ENCODE assay signal across 8 mouse cellular contexts in genomic region chr4:132563965-132564364, GRCm38 (mm10). TPM values are rescaled to one million over a fixed set of nuclear protein-coding genes. Genes with fewer than 3 reads are reported as not detected.
DNase-seq lines count a peak whose midpoint lies in the region; ATAC-seq lines count a peak whose summit lies in the region.

TSS of gene Ptafr (plus strand) at chr4:132564067.

- H3K9ac ChIP-seq in midbrain, embryonic 11.5 days (ENCODE audit: low read length), result no peak within 1 kb of the TSS

- 34% methylated on average over 4 of the region's 4 CpGs for WGBS in embryonic facial prominence, embryonic 10.5 days
- WGBS in macrophage (ENCODE audit: missing documents), result 2% methylated on average over 4 of the region's 4 CpGs
- 46% methylated on average over 4 of the region's 4 CpGs for WGBS in midbrain, embryonic 11.5 days

- H3K4me3 ChIP-seq in embryonic facial prominence, embryonic 10.5 days, result no peak within 1 kb of the TSS
- peak within 1 kb of the TSS; percentile 87 for H3K4me3 ChIP-seq in macrophage (ENCODE audit: inconsistent target)
- H3K4me3 ChIP-seq in midbrain, embryonic 11.5 days (ENCODE audit: low read depth, low read length), result no peak within 1 kb of the TSS

- peaks cover 11% of the 10 kb centered on the region for H3K4me1 ChIP-seq in embryonic facial prominence, embryonic 10.5 days
- H3K4me1 ChIP-seq in midbrain, embryonic 11.5 days (ENCODE audit: control insufficient read depth, insufficient read depth, low read length), result no peaks in the 10 kb centered on the region

- intact Hi-C loops in left cerebral cortex, postnatal 14 days (cut with DNase I), result no loop called here

- DNase-seq in left cerebral cortex, postnatal 14 days (ENCODE audit: low spot score in 2 of 2), result peak; percentile 35 to 37
- DNase-seq in left cerebral cortex, adult 11 months (ENCODE audit: low spot score), result no peak
- DNase-seq in embryonic facial prominence, embryonic 10.5 days (ENCODE audit: low spot score), result no peak
- no peak for DNase-seq in frontal cortex, postnatal 36 days (ENCODE audit: low spot score in 2 of 2)
- no peak for DNase-seq in midbrain, embryonic 11.5 days (ENCODE audit: low spot score, missing footprints)
- no peak for DNase-seq in ovary, adult 18-20 months (ENCODE audit: low spot score)

- peaks cover 77% of the 10 kb centered on the region for H3K79me2 ChIP-seq in macrophage (ENCODE audit: inconsistent target)

- H3K27ac ChIP-seq in embryonic facial prominence, embryonic 10.5 days (replicated peaks), result peak within 1 kb of the TSS; percentile 46; the same call in 1 of the 2 replicates
- peak within 1 kb of the TSS; percentile 97 for H3K27ac ChIP-seq in macrophage
- H3K27ac ChIP-seq in midbrain, embryonic 11.5 days (ENCODE audit: low read depth, low read length), result no peak within 1 kb of the TSS

- no peak within 1 kb of the TSS for H3K4me2 ChIP-seq in midbrain, embryonic 11.5 days

- no peaks in the 10 kb centered on the region for H3K9me3 ChIP-seq in embryonic facial prominence, embryonic 10.5 days
- no peaks in the 10 kb centered on the region for H3K9me3 ChIP-seq in midbrain, embryonic 11.5 days (ENCODE audit: control insufficient read depth, low read length)

- peak; percentile 97 to 99 for ATAC-seq in hematopoietic stem cell, adult 5-6 weeks (replicated peaks in 1 of 2; ENCODE audit: insufficient read depth in 1 of 2, low FRiP score in 2 of 2, low TSS enrichment in 1 of 2, low read depth in 1 of 2, poor library complexity in 2 of 2, severe bottlenecking in 2 of 2)
- ATAC-seq in midbrain, embryonic 11.5 days (ENCODE audit: low FRiP score), result no peak

- no peaks in the 10 kb centered on the region for H3K36me3 ChIP-seq in embryonic facial prominence, embryonic 10.5 days (replicated peaks)
- H3K36me3 ChIP-seq in macrophage (ENCODE audit: inconsistent target), result peaks cover 17% of the 10 kb centered on the region
- H3K36me3 ChIP-seq in midbrain, embryonic 11.5 days (ENCODE audit: control insufficient read depth, insufficient read depth, low read length), result no peaks in the 10 kb centered on the region

- H3K27me3 ChIP-seq in embryonic facial prominence, embryonic 10.5 days (replicated peaks; ENCODE audit: low read depth, poor library complexity, severe bottlenecking), result no peaks in the 10 kb centered on the region
- H3K27me3 ChIP-seq in midbrain, embryonic 11.5 days (ENCODE audit: control insufficient read depth, insufficient read depth, low read length), result no peaks in the 10 kb centered on the region

RNA-seq across cellular contexts. Expression of gene Ptafr, which starts in this region (rescaled TPM):
- 1 to 10 TPM; 1.4 to 1.6 TPM for total RNA-seq in left cerebral cortex, postnatal 14 days (2021)
- 0.28 and 0.44 TPM in 2 replicates for polyA plus RNA-seq in embryonic facial prominence, embryonic 10.5 days (2016; fragmentation: Nextera tagmentation; extraction: Ambion mirVana)
- 7.7 and 16.6 TPM in 2 replicates for total RNA-seq in hematopoietic stem cell, adult 5-6 weeks (2017)
- 100 to 1,000 TPM in 8 of 26 experiments, 10 to 100 TPM in 18; 34.4 to 232 (median 82.6) TPM for total RNA-seq in macrophage (2018; cell fraction: chromatin; rRNA removed)
- total RNA-seq in macrophage (2018; cell fraction: cytosol; rRNA removed), result 100 to 1,000 TPM; 244 to 546 (median 327) TPM
- 100 to 1,000 TPM; 101 to 544 (median 322) TPM for total RNA-seq in macrophage (2018; cell fraction: nucleus; rRNA removed)
- polyA plus RNA-seq in macrophage (2018), result 102 to 269 TPM (median 231 TPM) in 3 replicates
- polyA plus RNA-seq in midbrain, embryonic 11.5 days (2014; fragmentation: Nextera tagmentation; extraction: Ambion mirVana), result 0.31 and 0.63 TPM in 2 replicates

Comparison
In these comparisons a context has a peak if more than half of its experiments do, and no peak if none do; other contexts are left out.
1. RNA of gene Ptafr (polyA plus RNA-seq): 102 to 269 TPM in macrophage; 0.28 to 0.44 TPM in embryonic facial prominence, embryonic 10.5 days and 0.31 to 0.63 TPM in midbrain, embryonic 11.5 days; every median in the first group is over 10 times any median in the second.
2. DNase-seq: peak in left cerebral cortex, postnatal 14 days (2 of 2); none in left cerebral cortex, adult 11 months (single experiment), embryonic facial prominence, embryonic 10.5 days (single experiment), frontal cortex, postnatal 36 days (0 of 2), midbrain, embryonic 11.5 days (single experiment) and ovary, adult 18-20 months (single experiment).